Mouse (Mus musculus): ENCODE results near the gene Ehmt2. TPM values are rescaled to one million over a fixed set of nuclear protein-coding genes. Genes with fewer than 3 reads are reported as not detected.
"Not testable (repeated sequence)": the region's sequence is repeated elsewhere in the genome, so short reads cannot be mapped to it uniquely, and the experiment has no call there.

Gene Ehmt2
- polyA plus RNA-seq, 1 experiment, result 6.4 TPM

DNA sequence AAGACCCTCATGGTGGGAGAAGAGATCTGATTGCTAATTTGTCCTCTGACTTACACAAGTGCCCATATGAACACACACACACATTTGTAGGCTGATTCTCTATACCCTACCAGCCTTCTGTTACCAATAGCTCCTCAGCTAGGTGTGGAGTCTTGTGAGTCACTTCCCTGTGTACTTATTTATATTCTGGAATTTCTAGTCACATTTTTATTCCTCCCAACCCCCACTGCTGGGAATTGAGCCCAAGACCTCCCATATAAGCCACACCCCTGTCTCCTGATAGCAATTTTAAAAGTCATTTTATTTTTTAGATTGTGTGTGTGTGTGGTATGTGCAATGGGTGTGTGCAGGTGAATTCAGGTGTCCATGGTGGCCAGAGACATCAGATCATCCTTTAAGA, 46.1 kb downstream of the Ehmt2 start:
- TF ChIP-seq TAL1 (IDR thresholded peaks at IDR 0.05; ENCODE audit: low read length) (no peak), GATA1 (IDR thresholded peaks at IDR 0.05; ENCODE audit: low read length) (no peak)
- Histone ChIP-seq H3K4me1 (ENCODE audit: control insufficient read depth) (peaks cover 10% of the 10 kb centered on the region), H3K9me3 (ENCODE audit: control insufficient read depth, low read length) (no peaks in the 10 kb centered on the region), H3K4me3 (replicated peaks) (no peak overlapping the region), H3K36me3 (ENCODE audit: control insufficient read depth) (peaks cover 2% of the 10 kb centered on the region), H3K27me3 (ENCODE audit: control insufficient read depth) (no peaks in the 10 kb centered on the region)

GRCm38 (mm10) chr17:34946486-34947140, 48.3 kb downstream of the Ehmt2 start:
- Histone ChIP-seq H3K9me3 (ENCODE audit: control insufficient read depth, low read length) (no peaks in the 10 kb centered on the region), H3K36me3 (ENCODE audit: control insufficient read depth) (peaks cover 23% of the 10 kb centered on the region), H3K4me3 (replicated peaks) (no peak overlapping the region), H3K27me3 (ENCODE audit: control insufficient read depth) (no peaks in the 10 kb centered on the region), H3K4me1 (ENCODE audit: control insufficient read depth) (peaks cover 21% of the 10 kb centered on the region)
- TF ChIP-seq GATA1 (IDR thresholded peaks at IDR 0.05; ENCODE audit: low read length) (no peak), TAL1 (IDR thresholded peaks at IDR 0.05; ENCODE audit: low read length) (no peak)

DNA sequence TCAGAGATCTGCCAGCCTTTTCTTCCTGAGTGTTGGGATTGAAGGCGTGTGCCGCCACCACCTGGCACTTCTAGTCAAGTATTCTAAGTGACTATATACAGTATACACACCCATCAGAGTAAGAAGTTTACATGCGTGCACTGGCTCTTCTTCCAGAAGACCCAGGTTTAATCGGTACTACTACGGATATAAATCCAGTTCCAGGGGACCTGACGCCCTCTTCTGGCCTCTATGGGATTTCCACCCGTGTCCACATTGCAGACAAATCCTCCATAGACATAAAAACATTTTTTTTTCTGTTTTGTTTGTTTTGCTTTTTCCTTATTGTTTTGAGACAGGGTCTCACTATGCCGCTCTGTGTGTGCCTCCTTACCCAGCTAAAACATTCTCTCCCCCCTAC, 49.3 kb downstream of the Ehmt2 start:
- H3K4me1 ChIP-seq (ENCODE audit: control insufficient read depth), result peaks cover 23% of the 10 kb centered on the region
- H3K36me3 ChIP-seq (ENCODE audit: control insufficient read depth), result peaks cover 23% of the 10 kb centered on the region
- no peak overlapping the region for H3K4me3 ChIP-seq (replicated peaks)
- TF ChIP-seq TAL1 (IDR thresholded peaks at IDR 0.05; ENCODE audit: low read length), result no peak
- no peak for TF ChIP-seq GATA1 (IDR thresholded peaks at IDR 0.05; ENCODE audit: low read length)
- no peaks in the 10 kb centered on the region for H3K9me3 ChIP-seq (ENCODE audit: control insufficient read depth, low read length)
- no peaks in the 10 kb centered on the region for H3K27me3 ChIP-seq (ENCODE audit: control insufficient read depth)

GRCm38 (mm10) chr17:34948721-34949552, 50.7 kb downstream of the Ehmt2 start:
- H3K4me3 ChIP-seq (replicated peaks); H3K27me3 ChIP-seq (ENCODE audit: control insufficient read depth); H3K9me3 ChIP-seq (ENCODE audit: control insufficient read depth, low read length): not testable (repeated sequence)
- Histone ChIP-seq H3K4me1 (ENCODE audit: control insufficient read depth) (peaks cover 26% of the 10 kb centered on the region), H3K36me3 (ENCODE audit: control insufficient read depth) (peaks cover 23% of the 10 kb centered on the region)

GRCm38 (mm10) chr17:34949553-34949969, 51.3 kb downstream of the Ehmt2 start:
- TF ChIP-seq GATA1 (IDR thresholded peaks at IDR 0.05; ENCODE audit: low read length) (no peak), TAL1 (IDR thresholded peaks at IDR 0.05; ENCODE audit: low read length) (no peak)
- H3K4me1 ChIP-seq (ENCODE audit: control insufficient read depth), result peaks cover 26% of the 10 kb centered on the region
- H3K27me3 ChIP-seq (ENCODE audit: control insufficient read depth), result no peaks in the 10 kb centered on the region
- no peaks in the 10 kb centered on the region for H3K9me3 ChIP-seq (ENCODE audit: control insufficient read depth, low read length)
- peaks cover 23% of the 10 kb centered on the region for H3K36me3 ChIP-seq (ENCODE audit: control insufficient read depth)
- no peak overlapping the region for H3K4me3 ChIP-seq (replicated peaks)

DNA sequence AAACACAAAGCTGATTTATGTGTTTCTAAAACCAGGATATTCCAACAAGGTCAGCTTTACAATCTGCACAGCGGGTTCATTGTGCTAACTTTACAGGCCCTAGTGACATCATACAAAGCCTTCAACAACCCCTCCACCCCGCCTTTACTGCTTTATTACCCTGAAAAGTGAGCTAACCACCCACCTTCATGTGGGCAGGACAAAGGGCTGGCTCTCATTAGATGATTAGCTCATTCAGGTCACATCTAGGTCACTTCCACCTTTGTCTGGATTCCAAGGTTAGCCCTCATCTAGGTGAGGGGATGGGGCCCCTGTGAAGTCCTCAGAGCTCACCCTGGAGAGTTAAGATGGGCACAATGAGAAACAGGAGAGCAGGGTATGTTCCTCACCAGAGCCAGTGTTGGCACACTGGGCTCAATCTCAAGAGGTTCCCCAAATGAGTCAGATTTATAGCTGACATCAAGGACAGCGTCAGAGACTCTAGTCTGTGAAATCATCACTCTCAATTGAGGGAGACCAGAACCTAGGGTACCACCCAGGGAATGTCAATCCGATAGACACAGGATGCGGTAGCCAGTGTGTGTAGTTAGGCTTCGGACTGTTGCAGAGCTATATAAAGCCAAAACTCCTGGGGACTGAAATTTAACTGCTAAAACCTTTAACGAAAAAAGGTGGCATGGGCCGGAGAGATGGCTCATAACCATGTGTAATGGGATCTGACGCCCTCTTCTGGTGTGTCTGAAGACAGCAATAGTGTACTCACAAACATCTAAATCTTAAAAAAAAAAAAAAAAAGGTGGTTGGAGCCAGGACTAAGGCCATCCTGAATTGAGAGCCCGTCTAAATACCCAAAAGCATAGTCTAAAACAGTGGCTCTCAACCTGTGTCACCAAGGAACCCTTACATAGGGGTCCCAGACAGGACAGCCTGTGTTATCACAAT, 52.5 kb downstream of the Ehmt2 start:
- peak overlapping the region; percentile 75 for H3K4me3 ChIP-seq (replicated peaks)
- no peak for TF ChIP-seq GATA1 (IDR thresholded peaks at IDR 0.05; ENCODE audit: low read length)
- no peak for TF ChIP-seq TAL1 (IDR thresholded peaks at IDR 0.05; ENCODE audit: low read length)
- H3K9me3 ChIP-seq (ENCODE audit: control insufficient read depth, low read length), result no peaks in the 10 kb centered on the region
- peaks cover 26% of the 10 kb centered on the region for H3K4me1 ChIP-seq (ENCODE audit: control insufficient read depth)
- H3K27me3 ChIP-seq (ENCODE audit: control insufficient read depth), result peaks cover 5% of the 10 kb centered on the region
- peaks cover 23% of the 10 kb centered on the region for H3K36me3 ChIP-seq (ENCODE audit: control insufficient read depth)

DNA sequence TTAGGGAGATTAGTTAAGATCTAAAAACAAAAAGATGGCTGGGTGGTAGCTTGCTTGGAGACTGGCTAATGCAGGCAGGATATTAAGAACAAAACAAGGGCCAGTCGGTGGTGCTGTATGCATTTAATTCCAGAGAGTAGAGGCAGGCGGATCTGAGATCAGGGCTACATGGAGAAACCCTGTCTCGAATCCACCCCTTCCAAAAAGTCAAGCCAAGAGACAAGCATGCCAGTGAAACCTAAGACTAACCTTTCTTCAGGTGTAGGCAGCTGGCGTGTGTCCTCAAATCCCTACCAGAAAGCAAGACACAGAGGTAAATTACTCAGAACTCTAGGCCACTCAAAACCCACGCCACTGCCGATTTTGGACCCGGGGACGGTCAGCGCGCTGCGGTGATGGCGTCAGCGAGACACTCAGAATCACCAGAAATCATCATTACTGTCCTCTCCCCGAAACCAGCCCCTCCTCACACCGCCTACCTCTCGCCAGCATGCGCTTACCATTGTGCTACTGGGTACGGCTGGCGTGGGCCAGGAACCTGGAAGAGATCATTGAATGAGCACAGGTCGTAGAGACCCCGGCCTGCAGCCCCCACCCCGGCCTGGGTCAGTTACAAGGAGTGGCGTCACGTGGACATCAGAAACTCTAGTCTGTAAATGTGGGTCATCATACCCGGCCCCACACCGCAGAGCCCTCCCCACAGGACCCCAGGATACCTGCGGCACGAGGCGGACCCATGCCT, 53.5 kb downstream of the Ehmt2 start:
- peak overlapping the region; percentile 75 for H3K4me3 ChIP-seq (replicated peaks)
- TF ChIP-seq TAL1 (IDR thresholded peaks at IDR 0.05; ENCODE audit: low read length) (no peak), GATA1 (IDR thresholded peaks at IDR 0.05; ENCODE audit: low read length) (no peak)
- peaks cover 26% of the 10 kb centered on the region for H3K4me1 ChIP-seq (ENCODE audit: control insufficient read depth)
- H3K27me3 ChIP-seq (ENCODE audit: control insufficient read depth), result peaks cover 14% of the 10 kb centered on the region
- H3K36me3 ChIP-seq (ENCODE audit: control insufficient read depth), result peaks cover 23% of the 10 kb centered on the region
- H3K9me3 ChIP-seq (ENCODE audit: control insufficient read depth, low read length), result no peaks in the 10 kb centered on the region

DNA sequence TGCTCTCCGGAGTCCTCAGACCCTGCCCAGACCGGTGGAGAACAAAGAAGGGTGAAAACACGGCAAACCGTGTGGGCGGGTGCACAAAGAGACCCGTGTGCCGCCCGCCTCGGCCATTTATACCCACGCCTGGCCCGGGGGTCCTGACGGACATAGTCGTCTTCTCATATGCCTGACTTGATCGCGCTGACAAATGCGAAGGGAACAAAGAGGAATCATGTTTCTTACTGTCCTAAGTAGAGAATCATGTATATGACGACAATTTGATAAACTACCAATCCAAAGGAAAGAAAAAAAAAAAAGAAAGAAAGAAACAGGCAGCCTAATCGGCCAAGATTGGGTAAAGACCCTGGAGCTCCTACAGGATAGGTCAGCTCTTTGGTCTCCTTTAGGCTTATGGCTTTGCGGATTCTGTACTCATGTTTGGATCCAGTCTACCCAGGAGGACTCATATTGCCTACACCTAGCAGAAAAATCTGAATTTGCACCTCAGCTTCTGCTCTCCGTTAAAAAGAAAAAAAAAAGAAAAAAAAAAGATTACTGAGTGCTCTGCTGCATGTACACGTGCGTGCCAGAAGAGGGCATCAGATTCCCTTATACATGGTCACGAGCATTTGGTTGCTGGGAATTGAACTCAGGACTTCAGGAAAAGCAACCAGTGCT, 54.2 kb downstream of the Ehmt2 start:
- peaks cover 21% of the 10 kb centered on the region for H3K27me3 ChIP-seq (ENCODE audit: control insufficient read depth)
- no peak for TF ChIP-seq GATA1 (IDR thresholded peaks at IDR 0.05; ENCODE audit: low read length)
- TF ChIP-seq TAL1 (IDR thresholded peaks at IDR 0.05; ENCODE audit: low read length), result no peak
- peaks cover 2% of the 10 kb centered on the region; the same call in 1 of the 2 replicates for H3K9me3 ChIP-seq (ENCODE audit: control insufficient read depth, low read length)
- peak overlapping the region; percentile 75 for H3K4me3 ChIP-seq (replicated peaks)
- peaks cover 23% of the 10 kb centered on the region for H3K36me3 ChIP-seq (ENCODE audit: control insufficient read depth)
- peaks cover 26% of the 10 kb centered on the region for H3K4me1 ChIP-seq (ENCODE audit: control insufficient read depth)

All from erythroblast, embryonic 14.5 days (primary cell).